Mouse (Mus musculus) forebrain, embryonic 11.5 days (tissue): ENCODE data around the gene Grn. TPM values are rescaled to one million over a fixed set of nuclear protein-coding genes. Genes with fewer than 3 reads are reported as not detected.
"Not testable (repeated sequence)": the region's sequence is repeated elsewhere in the genome, so short reads cannot be mapped to it uniquely, and the experiment has no call there.

Experiments used
- ATAC-seq: fragments of 200-750 bp; cut with Nextera tagmentation; replicated peaks from 2 replicates; pipeline ENCODE4 v1.8.0; 2017; ENCODE audit warnings: moderate TSS enrichment; ENCODE audit not compliant: low FRiP score
- DNase-seq: peaks from one replicate; pipeline ENCODE4 v3.0.0-alpha.2; 2017; ENCODE audit warnings: low spot score
- H3K27ac ChIP-seq: fragments of 300-500 bp; sonication (generic); 2 replicates; pipeline ENCODE4 v1.5.1; 2014; ENCODE audit warnings: low read depth, low read length
- H3K27me3 ChIP-seq: fragments of 300-500 bp; sonication (generic); 2 replicates; pipeline ENCODE4 v1.6.1; 2014; ENCODE audit warnings: mild to moderate bottlenecking, low read length, mixed read lengths; ENCODE audit not compliant: control insufficient read depth, insufficient read depth
- H3K36me3 ChIP-seq: fragments of 300-500 bp; sonication (generic); 2 replicates; pipeline ENCODE4 v1.6.1; 2014; ENCODE audit warnings: mild to moderate bottlenecking, low read length, moderate library complexity, mixed read lengths; ENCODE audit not compliant: control insufficient read depth, insufficient read depth
- H3K4me1 ChIP-seq: fragments of 300-500 bp; sonication (generic); replicated peaks from 2 replicates; pipeline ENCODE4 v1.6.1; 2014; ENCODE audit warnings: low read length, mixed read lengths; ENCODE audit not compliant: control insufficient read depth, insufficient read depth
- H3K4me2 ChIP-seq: fragments of 300-500 bp; sonication (generic); 2 replicates; pipeline ENCODE4 v1.6.1; 2014; ENCODE audit warnings: low read depth, mild to moderate bottlenecking, low read length, moderate library complexity, mixed read lengths; ENCODE audit not compliant: severe bottlenecking
- H3K4me3 ChIP-seq: fragments of 300-500 bp; sonication (generic); 2 replicates; pipeline ENCODE4 v1.5.1; 2014; ENCODE audit warnings: low read depth, low read length
- H3K9ac ChIP-seq: fragments of 300-500 bp; sonication (generic); 2 replicates; pipeline ENCODE4 v1.6.1; 2014; ENCODE audit warnings: low read length
- H3K9me3 ChIP-seq: fragments of 300-500 bp; sonication (generic); 2 replicates; pipeline ENCODE4 v1.6.1; 2016; ENCODE audit warnings: low read length, mixed read lengths; ENCODE audit not compliant: control insufficient read depth
- WGBS: fragments of 180-500 bp; shearing (Covaris S2); extraction: QIAGEN DNeasy Blood & Tissue Kit; methylation state at CpG from one replicate; pipeline ENCODE4 v1.1.7; 2014; 5-methylcytosine and 5-hydroxymethylcytosine counted together
- polyA plus RNA-seq: library from polyadenylated mRNA; unstranded; fragments of >200 nt; fragmentation: Nextera tagmentation; extraction: Ambion mirVana; gene quantifications from 2 replicates; pipeline ENCODE4 v1.2.1, GENCODE M21; 2014

Grn gene
- polyA plus RNA-seq, 1 experiment from 2014 or later, result 65.7 TPM

DNA sequence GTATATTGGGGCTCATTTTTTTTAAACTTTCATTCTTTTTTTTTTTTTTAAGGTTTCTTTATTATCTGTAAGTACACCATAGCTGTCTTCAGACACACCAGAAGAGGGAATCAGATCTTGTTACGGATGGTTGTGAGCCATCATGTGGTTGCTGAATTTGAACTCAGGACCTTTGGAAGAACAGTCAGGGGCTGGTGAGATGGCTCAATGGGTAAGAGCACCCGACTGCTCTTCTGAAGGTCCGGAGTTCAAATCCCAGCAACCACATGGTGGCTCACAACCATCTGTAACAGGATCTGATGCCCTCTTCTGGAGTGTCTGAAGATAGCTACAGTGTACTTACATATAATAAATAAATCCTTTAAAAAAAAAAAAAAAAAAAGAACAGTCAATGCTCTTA is 19.8 kb upstream of the Grn start:
- H3K36me3 ChIP-seq, H3K4me2 ChIP-seq, DNase-seq, H3K9ac ChIP-seq, H3K27me3 ChIP-seq, H3K27ac ChIP-seq, ATAC-seq, H3K9me3 ChIP-seq, H3K4me3 ChIP-seq: not testable (repeated sequence)
- H3K4me1 ChIP-seq, result peaks cover 12% of the 10 kb centered on the region
- WGBS, result 97% methylated on average over 3 of the region's 3 CpGs

DNA sequence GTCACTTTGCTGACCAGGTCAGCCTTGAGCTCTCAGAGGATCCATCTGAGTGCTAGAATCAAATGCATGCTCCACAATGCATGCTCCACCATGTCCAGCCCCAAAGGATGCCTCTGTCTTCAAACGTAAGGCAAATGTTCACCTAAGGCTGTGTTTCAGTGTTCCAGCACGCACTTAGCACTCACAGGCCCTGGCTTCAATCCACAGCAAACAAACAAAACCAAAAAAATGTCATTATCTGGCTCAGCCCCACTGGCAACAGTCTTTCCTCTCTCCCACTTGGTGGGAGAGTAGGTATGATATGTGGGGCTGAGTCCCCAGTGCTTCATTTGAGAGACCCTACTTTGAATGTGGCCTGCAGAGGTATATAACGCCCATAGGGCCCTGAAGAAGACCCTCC is 19.1 kb upstream of the Grn start:
- DNase-seq, result no peak
- WGBS, result 80% methylated on average over 3 of the region's 3 CpGs
- Histone ChIP-seq H3K4me1 (peaks cover 7% of the 10 kb centered on the region), H3K4me3 (no peak overlapping the region), H3K27ac (no peak overlapping the region), H3K9ac (no peak overlapping the region), H3K36me3 (no peaks in the 10 kb centered on the region), H3K4me2 (no peak overlapping the region), H3K9me3 (no peaks in the 10 kb centered on the region), H3K27me3 (no peaks in the 10 kb centered on the region)
- no peak for ATAC-seq

DNA sequence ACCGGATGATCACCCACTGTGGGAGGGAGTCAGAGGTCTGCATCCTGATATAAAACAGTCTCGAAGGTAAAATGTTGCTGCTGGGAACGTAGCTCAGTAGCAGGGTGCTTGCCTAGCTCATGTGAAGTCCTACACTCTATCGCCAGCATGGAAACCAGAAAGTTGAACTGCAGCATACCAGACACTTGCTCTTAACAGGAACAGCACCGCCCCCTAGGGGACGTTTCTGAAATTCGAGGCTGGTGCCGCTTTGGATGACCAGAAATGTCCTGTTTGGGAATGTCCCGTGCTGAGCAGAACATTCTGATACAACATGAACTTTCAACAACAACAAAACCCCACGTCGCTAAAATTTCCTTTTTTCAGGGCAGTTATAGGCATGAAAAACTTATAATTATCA is 18.4 kb upstream of the Grn start:
- Histone ChIP-seq H3K36me3 (no peaks in the 10 kb centered on the region), H3K4me3 (no peak overlapping the region), H3K4me1 (peaks cover under 1% of the 10 kb centered on the region), H3K27ac (no peak overlapping the region), H3K9me3 (no peaks in the 10 kb centered on the region), H3K27me3 (no peaks in the 10 kb centered on the region), H3K9ac (no peak overlapping the region), H3K4me2 (no peak overlapping the region)
- ATAC-seq, result no peak
- WGBS, result 10% methylated on average over 11 of the region's 11 CpGs
- peak; percentile 96 for DNase-seq

DNA sequence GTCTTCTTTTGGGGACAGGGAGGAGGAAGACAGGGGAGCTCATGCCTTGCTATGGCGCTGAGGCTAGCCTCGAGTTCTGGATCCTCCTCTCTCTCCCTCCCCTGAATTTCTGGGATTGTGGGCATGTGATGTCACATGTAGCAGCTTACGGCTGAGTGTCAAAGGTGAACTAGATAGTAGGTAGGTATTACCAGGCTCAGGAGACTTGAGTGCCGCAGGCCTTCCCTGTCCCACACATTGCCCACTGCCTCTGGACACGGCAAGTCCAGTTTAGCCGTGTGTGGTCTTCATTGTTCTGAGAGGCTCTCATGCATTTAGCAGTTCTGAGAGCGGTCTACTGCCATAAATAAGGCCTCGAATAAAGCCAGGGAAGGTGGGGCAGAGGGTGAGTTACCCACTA is 17.1 kb upstream of the Grn start:
- H3K9ac ChIP-seq, result no peak overlapping the region
- no peak overlapping the region for H3K4me2 ChIP-seq
- no peak overlapping the region for H3K27ac ChIP-seq
- no peaks in the 10 kb centered on the region for H3K27me3 ChIP-seq
- no peaks in the 10 kb centered on the region for H3K36me3 ChIP-seq
- no peak overlapping the region for H3K4me3 ChIP-seq
- no peak for DNase-seq
- no peak for ATAC-seq
- 69% methylated on average over 8 of the region's 8 CpGs for WGBS
- H3K9me3 ChIP-seq, result no peaks in the 10 kb centered on the region
- no peaks in the 10 kb centered on the region for H3K4me1 ChIP-seq

DNA sequence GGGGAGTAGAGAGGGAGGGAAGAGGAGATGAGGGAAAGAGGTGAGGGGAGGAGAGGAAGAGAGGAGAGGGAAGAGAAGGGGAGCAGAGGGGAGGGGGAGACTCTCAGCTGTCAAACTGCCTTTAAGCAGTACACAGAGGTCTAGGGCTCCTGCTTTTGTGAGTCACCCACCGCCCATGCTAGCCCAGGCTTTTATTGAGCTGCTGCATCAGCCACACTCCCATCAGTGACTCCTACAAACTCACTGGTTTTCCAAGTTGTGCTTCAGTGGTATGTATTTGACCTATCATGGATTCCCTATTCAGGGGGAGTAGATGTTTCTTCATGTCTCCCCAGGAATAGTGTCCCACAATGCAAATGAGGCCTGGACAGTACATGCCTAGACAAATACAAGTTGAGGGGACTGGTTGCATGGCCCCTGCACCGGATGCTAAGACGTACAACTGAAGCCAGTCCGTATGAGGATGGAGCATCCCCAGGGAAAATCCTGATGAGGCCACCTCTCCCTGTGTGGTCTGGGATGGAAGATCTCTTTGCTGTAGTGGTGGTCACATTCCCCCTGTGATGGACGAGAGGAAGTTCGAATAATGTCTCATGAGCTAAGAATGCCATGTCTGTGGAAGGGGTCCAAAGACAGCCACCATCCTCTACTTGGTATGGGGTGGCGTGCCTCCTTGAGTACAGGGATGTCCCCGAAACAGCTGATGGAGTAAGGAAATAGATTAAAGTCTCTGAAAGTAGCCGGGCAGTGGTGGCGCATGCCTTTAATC is 14.9 kb upstream of the Grn start:
- H3K27ac ChIP-seq, result no peak overlapping the region
- 75% methylated on average over 10 of the region's 10 CpGs for WGBS
- no peaks in the 10 kb centered on the region for H3K36me3 ChIP-seq
- H3K4me2 ChIP-seq, result no peak overlapping the region
- H3K27me3 ChIP-seq, result no peaks in the 10 kb centered on the region
- H3K9me3 ChIP-seq, result no peaks in the 10 kb centered on the region
- no peak overlapping the region for H3K9ac ChIP-seq
- H3K4me1 ChIP-seq, result no peaks in the 10 kb centered on the region
- DNase-seq, result no peak
- no peak overlapping the region for H3K4me3 ChIP-seq
- ATAC-seq, result no peak

DNA sequence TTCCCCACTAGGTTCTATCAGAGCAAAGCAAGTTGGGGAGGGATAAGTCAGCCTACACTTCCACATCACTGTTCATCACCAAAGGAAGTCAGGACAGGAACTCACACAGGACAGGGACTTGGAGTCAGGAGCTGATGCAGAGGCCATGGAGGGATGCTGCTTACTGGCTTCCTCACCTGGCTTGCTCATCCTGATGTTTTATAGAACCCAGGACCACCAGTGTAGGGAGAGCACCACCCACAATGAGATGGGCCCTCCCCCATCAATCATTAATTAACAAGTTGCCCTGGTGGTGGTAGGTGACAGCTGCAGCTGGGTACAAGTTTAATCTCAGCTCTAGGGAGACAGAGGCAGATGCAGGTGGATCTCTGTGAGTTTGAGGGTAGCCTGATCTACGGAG is 13.0 kb upstream of the Grn start:
- DNase-seq (no peak), ATAC-seq (no peak)
- WGBS, result 89% methylated on average over 1 of the region's 1 CpGs
- Histone ChIP-seq H3K36me3 (no peaks in the 10 kb centered on the region), H3K9me3 (no peaks in the 10 kb centered on the region), H3K4me3 (no peak overlapping the region), H3K27me3 (no peaks in the 10 kb centered on the region), H3K4me2 (no peak overlapping the region), H3K4me1 (no peaks in the 10 kb centered on the region), H3K9ac (no peak overlapping the region), H3K27ac (no peak overlapping the region)

DNA sequence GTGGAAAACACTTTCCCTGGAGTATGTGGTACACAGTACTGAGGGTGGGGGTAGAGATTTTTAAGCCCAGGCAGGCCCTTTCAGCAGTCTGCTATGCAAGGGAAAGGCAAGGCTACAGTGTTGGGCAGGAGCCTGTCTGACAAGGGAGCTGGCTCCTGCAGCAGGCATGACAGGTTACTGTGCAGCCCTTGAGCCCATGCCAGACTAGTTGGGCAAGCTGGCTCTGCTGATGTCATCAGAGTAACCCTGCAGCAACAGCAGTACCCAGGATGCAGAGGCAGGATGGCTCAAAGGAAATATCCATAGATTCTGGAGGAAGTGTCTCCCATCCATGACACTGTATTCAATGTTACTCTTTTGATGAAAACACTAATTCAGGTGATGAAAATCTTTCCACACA is 11.2 kb upstream of the Grn start:
- Histone ChIP-seq H3K4me3 (no peak overlapping the region), H3K9me3 (no peaks in the 10 kb centered on the region), H3K27ac (no peak overlapping the region), H3K36me3 (no peaks in the 10 kb centered on the region), H3K4me2 (no peak overlapping the region), H3K9ac (no peak overlapping the region), H3K4me1 (no peaks in the 10 kb centered on the region), H3K27me3 (no peaks in the 10 kb centered on the region)
- no peak for ATAC-seq
- no peak for DNase-seq

DNA sequence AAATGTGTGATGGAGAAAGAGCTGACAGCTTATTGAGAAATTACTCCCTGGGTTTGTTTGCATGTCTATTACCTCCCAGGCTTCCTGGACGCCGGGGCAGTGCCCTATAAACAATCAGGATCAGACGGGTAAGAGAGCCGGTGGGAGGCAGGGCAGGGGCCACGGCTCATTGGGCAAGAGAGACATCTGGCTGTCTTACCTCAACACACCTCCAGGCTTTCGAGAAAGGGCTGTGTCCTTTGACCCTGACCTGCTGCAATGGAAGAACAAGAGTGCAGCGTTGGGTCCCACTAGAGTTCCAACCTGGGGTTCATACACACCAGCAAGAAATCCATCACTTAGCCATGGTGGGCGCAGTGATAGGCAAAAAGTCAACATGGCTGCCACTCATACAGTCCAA is 8.6 kb upstream of the Grn start:
- no peak overlapping the region for H3K4me2 ChIP-seq
- 66% methylated on average over 8 of the region's 8 CpGs for WGBS
- H3K4me1 ChIP-seq, result no peaks in the 10 kb centered on the region
- no peak overlapping the region for H3K9ac ChIP-seq
- no peaks in the 10 kb centered on the region for H3K36me3 ChIP-seq
- H3K4me3 ChIP-seq, result no peak overlapping the region
- H3K27ac ChIP-seq, result no peak overlapping the region
- H3K9me3 ChIP-seq, result no peaks in the 10 kb centered on the region
- ATAC-seq, result no peak
- H3K27me3 ChIP-seq, result no peaks in the 10 kb centered on the region
- DNase-seq, result no peak

DNA sequence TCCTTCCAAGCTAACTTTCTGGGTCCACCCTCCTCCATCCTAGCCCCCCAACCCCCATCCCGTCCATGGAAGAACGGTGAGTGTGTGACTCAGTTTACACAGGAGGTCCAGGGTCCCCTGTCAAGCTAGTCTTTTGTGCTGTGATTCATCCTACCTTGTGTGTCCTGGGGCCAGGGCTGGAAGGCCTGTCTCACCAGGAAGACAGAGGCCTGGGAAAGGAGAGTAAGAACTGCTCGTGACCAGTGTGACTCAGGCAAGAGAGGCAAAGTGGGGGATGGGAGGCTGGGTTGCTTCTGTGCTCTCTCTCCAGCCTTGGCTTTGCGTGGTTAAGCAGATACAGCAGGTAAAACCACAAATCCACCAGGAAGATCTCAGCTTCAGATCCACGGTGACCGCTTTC is 5.4 kb upstream of the Grn start:
- no peaks in the 10 kb centered on the region for H3K36me3 ChIP-seq
- H3K4me3 ChIP-seq, result no peak overlapping the region
- ATAC-seq (no peak), DNase-seq (no peak)
- no peaks in the 10 kb centered on the region for H3K9me3 ChIP-seq
- 79% methylated on average over 6 of the region's 6 CpGs for WGBS
- no peak overlapping the region for H3K9ac ChIP-seq
- H3K4me2 ChIP-seq, result no peak overlapping the region
- H3K4me1 ChIP-seq, result no peaks in the 10 kb centered on the region
- H3K27me3 ChIP-seq, result no peaks in the 10 kb centered on the region
- no peak overlapping the region for H3K27ac ChIP-seq
